Mouse (Mus musculus) bone marrow, adult 2 months (tissue): Measurements from ENCODE around the gene Krtap19-2. TPM values are rescaled to one million over a fixed set of nuclear protein-coding genes. Genes with fewer than 3 reads are reported as not detected.

Experiments used
- H3K27ac ChIP-seq: fragments of 200-500 bp; 2 replicates; pipeline ENCODE4 v1.5.1; 2012; ENCODE audit warnings: low read depth, mild to moderate bottlenecking, control low read depth, inconsistent platforms, low read length; ENCODE audit not compliant: control insufficient read depth, poor library complexity, insufficient read depth
- H3K4me1 ChIP-seq: fragments of 200-500 bp; 2 replicates; pipeline ENCODE4 v1.6.1; 2011; ENCODE audit warnings: low read length; ENCODE audit not compliant: control insufficient read depth, insufficient read depth
- H3K4me3 ChIP-seq: fragments of 200-500 bp; replicated peaks from 2 replicates; pipeline ENCODE3; 2011; ENCODE audit warnings: mild to moderate bottlenecking, low read depth, low read length, control low read depth; ENCODE audit not compliant: control insufficient read depth
- CTCF ChIP-seq: fragments of 200-500 bp; IDR thresholded peaks from 2 replicates; pipeline ENCODE4 v1.5.1; 2011; ENCODE audit warnings: low read length, control low read depth; ENCODE audit not compliant: control insufficient read depth, insufficient read depth
- POLR2A ChIP-seq: fragments of 200-500 bp; IDR thresholded peaks from 2 replicates; pipeline ENCODE4 v1.6.1; 2011; ENCODE audit warnings: low read depth, mild to moderate bottlenecking, control low read depth, low read length, borderline replicate concordance; ENCODE audit not compliant: control insufficient read depth
- WGBS: fragments of 180-500 bp; shearing (Covaris S2); methylation state at CpG from one replicate; pipeline ENCODE4 v1.1.7; 2018; 5-methylcytosine and 5-hydroxymethylcytosine counted together
- polyA plus RNA-seq: library from polyadenylated mRNA; stranded (reverse); fragments of >200 nt; gene quantifications from 2 replicates; pipeline ENCODE4 v1.2.4, GENCODE M21; 2011; ENCODE audit warnings: low replicate concordance; ENCODE audit not compliant: missing spikeins, insufficient read depth, insufficient read length

The Krtap19-2 gene
- not detected in 2 replicates for polyA plus RNA-seq

GRCm38 (mm10) chr16:88874169-88874568 is at the start of gene Krtap19-2:
Gene Krtap19-2 (minus strand): TSS chr16:88874269.
- TF ChIP-seq CTCF (no peak), POLR2A (no peak)
- WGBS, result 85% methylated on average over 3 of the region's 3 CpGs
- no peak within 1 kb of the TSS for H3K4me3 ChIP-seq

GRCm38 (mm10) chr16:88896357-88896756 is 22.3 kb upstream of the Krtap19-2 start, which contains the start of gene Krtap19-5:
Gene Krtap19-5 (minus strand): TSS chr16:88896457.
- WGBS, result 82% methylated on average over 6 of the region's 6 CpGs
- Histone ChIP-seq H3K27ac (no peak within 1 kb of the TSS), H3K4me1 (no peaks in the 10 kb centered on the region), H3K4me3 (no peak within 1 kb of the TSS)
- TF ChIP-seq CTCF (no peak), POLR2A (no peak)

More at GRCm38 (mm10) chr16:88874169-88874568, at the start of gene Krtap19-2:
- no peak within 1 kb of the TSS for H3K27ac ChIP-seq
- no peaks in the 10 kb centered on the region for H3K4me1 ChIP-seq

GRCm38 (mm10) chr16:88886870-88887269 is 12.8 kb upstream of the Krtap19-2 start:
- WGBS, result 77% methylated on average over 6 of the region's 6 CpGs
- TF ChIP-seq CTCF (no peak), POLR2A (no peak)
- H3K4me1 ChIP-seq, result no peaks in the 10 kb centered on the region
- H3K27ac ChIP-seq, result no peak overlapping the region
- H3K4me3 ChIP-seq, result no peak overlapping the region

GRCm38 (mm10) chr16:88884989-88885388 is 10.9 kb upstream of the Krtap19-2 start, which contains the start of gene Krtap19-4:
Gene Krtap19-4 (minus strand): TSS chr16:88885089.
- TF ChIP-seq POLR2A, result no peak
- no peak for TF ChIP-seq CTCF
- WGBS, result 70% methylated on average over 5 of the region's 5 CpGs

GRCm38 (mm10) chr16:88877938-88878337 is 3.9 kb upstream of the Krtap19-2 start, which contains the start of gene Krtap19-3:
Gene Krtap19-3 (minus strand): TSS chr16:88878038.
- no peak for TF ChIP-seq POLR2A
- no peak for TF ChIP-seq CTCF
- H3K4me3 ChIP-seq, result no peak within 1 kb of the TSS
- 74% methylated on average over 2 of the region's 2 CpGs for WGBS
- H3K27ac ChIP-seq, result no peak within 1 kb of the TSS
- no peaks in the 10 kb centered on the region for H3K4me1 ChIP-seq

More at GRCm38 (mm10) chr16:88884989-88885388, 10.9 kb upstream of the Krtap19-2 start, which contains the start of gene Krtap19-4:
- Histone ChIP-seq H3K27ac (no peak within 1 kb of the TSS), H3K4me3 (no peak within 1 kb of the TSS), H3K4me1 (no peaks in the 10 kb centered on the region)

GRCm38 (mm10) chr16:88869311-88869710 is 4.8 kb downstream of the Krtap19-2 start, which contains the start of gene Krtap19-1:
Gene Krtap19-1 (minus strand): TSS chr16:88869411.
- Histone ChIP-seq H3K4me3 (no peak within 1 kb of the TSS), H3K27ac (no peak within 1 kb of the TSS), H3K4me1 (no peaks in the 10 kb centered on the region)
- WGBS, result 78% methylated on average over 6 of the region's 6 CpGs
- TF ChIP-seq CTCF, result no peak
- no peak for TF ChIP-seq POLR2A

GRCm38 (mm10) chr16:88864887-88865407 is 9.1 kb downstream of the Krtap19-2 start:
- TF ChIP-seq POLR2A, result no peak
- no peak for TF ChIP-seq CTCF
- no peak overlapping the region for H3K27ac ChIP-seq
- no peak overlapping the region for H3K4me3 ChIP-seq
- 79% methylated on average over 4 of the region's 4 CpGs for WGBS
- H3K4me1 ChIP-seq, result no peaks in the 10 kb centered on the region

GRCm38 (mm10) chr16:88851450-88851849 is 22.6 kb downstream of the Krtap19-2 start:
- Histone ChIP-seq H3K4me3 (no peak overlapping the region), H3K27ac (no peak overlapping the region), H3K4me1 (no peaks in the 10 kb centered on the region)
- TF ChIP-seq CTCF, result peak; percentile 16; the same call in 1 of the 2 replicates
- TF ChIP-seq POLR2A, result no peak
- WGBS, result 11% methylated on average over 5 of the region's 5 CpGs
